Mouse (Mus musculus): ENCODE measurements at regions not wholly inside any gene's neighbourhood (a gene's known extent, or its start where the extent isn't known, plus 50 kb on each side); places are given as distances from the start of the nearest gene placed in this dataset.
A peak's percentile ranks its signal among the peaks of the same experiment; 100 is the strongest.

DNA sequence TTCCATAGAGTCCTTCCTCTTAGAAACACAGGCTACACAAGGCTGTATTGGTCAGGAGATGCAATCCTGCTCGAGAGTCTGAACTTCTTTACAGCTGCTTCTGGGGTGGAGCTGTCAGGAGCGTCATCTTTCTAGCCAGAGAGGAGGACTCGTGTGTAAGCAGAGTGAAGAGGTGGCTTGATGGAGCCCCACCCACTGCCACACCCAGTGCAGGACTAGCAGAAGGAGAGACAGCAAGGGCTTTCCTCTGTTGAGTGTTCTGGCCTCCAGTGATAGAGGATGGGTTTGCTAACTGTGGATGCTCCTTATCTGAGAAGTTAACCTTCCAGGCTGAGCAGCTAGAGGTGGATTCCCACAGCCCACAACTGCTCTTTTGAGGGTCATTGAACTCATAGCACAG, 279.4 kb downstream of the Tbc1d1 start:
- peak; percentile 79 for DNase-seq (ENCODE audit: low spot score)
- 50% methylated on average over 3 of the region's 3 CpGs for WGBS
- H3K36me3 ChIP-seq = no peaks in the 10 kb centered on the region
- no peaks in the 10 kb centered on the region for H3K27me3 ChIP-seq (ENCODE audit: insufficient read depth, poor library complexity, severe bottlenecking)
- no peaks in the 10 kb centered on the region for H3K9me3 ChIP-seq
- H3K27ac ChIP-seq = no peak overlapping the region
- no peaks in the 10 kb centered on the region for H3K4me1 ChIP-seq
- H3K4me3 ChIP-seq = no peak overlapping the region

DNA sequence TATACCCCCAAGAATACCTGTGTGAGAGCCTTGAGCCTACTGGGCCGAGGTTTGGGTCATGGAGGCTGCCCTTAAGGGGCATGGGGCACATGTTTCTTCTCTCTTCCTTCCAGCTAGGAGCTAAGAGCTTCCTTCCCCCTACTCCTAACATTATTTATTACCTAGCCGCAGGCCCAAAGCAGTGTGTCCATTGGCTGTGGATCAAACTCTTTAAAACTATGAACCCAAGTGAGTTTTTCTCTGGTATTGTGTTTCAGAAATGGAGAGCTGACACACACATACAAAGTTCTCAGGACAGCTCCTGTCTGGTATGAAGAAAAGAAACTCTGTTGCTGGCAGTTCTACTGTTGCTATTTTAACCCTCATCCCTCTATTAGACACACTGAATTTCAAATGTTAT, 279.9 kb downstream of the Tbc1d1 start:
- Histone ChIP-seq H3K4me1 (no peaks in the 10 kb centered on the region), H3K27me3 (ENCODE audit: insufficient read depth, poor library complexity, severe bottlenecking) (no peaks in the 10 kb centered on the region), H3K27ac (no peak overlapping the region), H3K36me3 (no peaks in the 10 kb centered on the region), H3K9me3 (no peaks in the 10 kb centered on the region), H3K4me3 (no peak overlapping the region)
- no peak for DNase-seq (ENCODE audit: low spot score)
- 75% methylated on average over 2 of the region's 2 CpGs for WGBS

DNA sequence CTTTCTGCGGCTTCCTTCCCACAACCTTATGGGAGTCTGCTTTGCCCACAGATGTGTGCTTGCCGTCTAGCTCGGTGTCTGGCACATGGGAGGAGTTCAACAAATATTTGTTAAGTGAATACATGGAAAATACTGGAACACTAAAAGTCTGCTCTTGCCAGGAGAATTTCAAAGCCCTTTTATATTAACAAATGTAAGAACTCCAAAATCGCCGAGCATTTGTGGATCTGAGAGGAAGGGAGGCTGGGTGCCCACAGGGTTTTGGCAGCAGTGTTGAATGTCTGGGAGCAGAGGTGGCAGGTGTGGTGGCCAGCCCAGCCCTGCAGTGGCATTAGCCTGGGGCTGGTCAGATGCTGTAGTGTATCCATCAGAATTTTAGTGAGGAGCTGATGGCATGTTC, 281.6 kb downstream of the Tbc1d1 start:
- WGBS = 77% methylated on average over 5 of the region's 5 CpGs
- DNase-seq (ENCODE audit: low spot score) = no peak

DNA sequence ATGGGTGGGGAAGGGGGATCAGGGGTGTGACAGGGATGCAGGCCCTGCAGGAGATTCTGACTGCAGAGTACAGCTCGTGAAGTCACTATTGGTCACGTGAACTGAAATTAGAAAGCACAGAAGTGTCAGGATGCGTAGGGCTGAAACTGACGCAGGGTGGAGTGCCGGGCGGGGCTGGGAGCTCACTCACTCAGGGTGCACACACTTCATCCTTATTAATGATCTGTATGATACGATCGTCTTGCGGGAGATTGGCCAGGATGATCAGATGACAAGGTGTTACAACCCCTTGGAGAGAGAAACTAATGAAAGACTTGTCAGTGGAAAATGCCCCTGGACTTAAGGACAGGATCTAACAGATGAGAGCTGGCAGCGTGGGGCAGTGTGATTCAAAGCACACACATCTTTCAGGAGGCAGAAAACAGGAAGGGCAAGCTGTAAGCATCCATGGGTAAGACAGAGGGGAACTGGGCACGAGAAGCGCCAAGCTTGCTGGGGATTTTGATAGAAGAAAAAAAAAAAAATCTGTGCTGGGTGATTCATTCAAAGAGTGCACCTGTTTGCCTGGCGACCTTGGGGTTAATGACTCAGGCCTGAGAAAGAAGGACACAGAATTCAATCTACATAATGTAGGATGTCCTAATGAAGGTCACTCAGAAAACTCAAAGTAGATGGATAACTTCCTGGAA, 282.5 kb downstream of the Tbc1d1 start:
- Histone ChIP-seq H3K4me3 (no peak overlapping the region), H3K4me1 (no peaks in the 10 kb centered on the region), H3K27me3 (ENCODE audit: insufficient read depth, poor library complexity, severe bottlenecking) (no peaks in the 10 kb centered on the region), H3K36me3 (no peaks in the 10 kb centered on the region), H3K9me3 (no peaks in the 10 kb centered on the region), H3K27ac (no peak overlapping the region)
- DNase-seq (ENCODE audit: low spot score) = no peak
- 81% methylated on average over 13 of the region's 13 CpGs for WGBS

More for the DNA sequence above, 281.6 kb downstream of the Tbc1d1 start:
- Histone ChIP-seq H3K4me3 (no peak overlapping the region), H3K36me3 (no peaks in the 10 kb centered on the region), H3K27ac (no peak overlapping the region), H3K9me3 (no peaks in the 10 kb centered on the region), H3K4me1 (no peaks in the 10 kb centered on the region), H3K27me3 (ENCODE audit: insufficient read depth, poor library complexity, severe bottlenecking) (no peaks in the 10 kb centered on the region)

DNA sequence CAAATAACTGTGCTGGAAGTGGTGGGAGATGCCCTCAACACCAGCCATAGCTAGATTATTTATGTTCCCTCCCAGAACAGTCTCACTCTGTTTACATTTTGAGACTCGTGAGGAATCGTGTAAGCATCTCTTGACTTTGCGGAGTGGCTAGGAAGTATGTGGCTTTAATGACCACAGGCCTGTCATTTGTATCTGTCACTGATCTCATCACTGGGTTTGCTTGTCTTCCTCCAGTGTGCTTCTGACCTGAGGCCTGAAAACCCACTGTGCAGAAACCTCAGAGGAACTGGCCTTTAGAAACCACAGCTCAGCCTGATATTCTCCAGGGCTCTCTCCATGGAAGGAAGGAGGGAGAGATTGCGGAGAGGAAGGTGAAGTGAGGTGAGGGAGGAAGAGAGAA, 291.7 kb downstream of the Tbc1d1 start:
- Histone ChIP-seq H3K4me1 (no peaks in the 10 kb centered on the region), H3K27ac (no peak overlapping the region), H3K4me3 (no peak overlapping the region), H3K9me3 (no peaks in the 10 kb centered on the region), H3K27me3 (ENCODE audit: insufficient read depth, poor library complexity, severe bottlenecking) (no peaks in the 10 kb centered on the region), H3K36me3 (no peaks in the 10 kb centered on the region)
- no peak for DNase-seq (ENCODE audit: low spot score)
- WGBS = 45% methylated on average over 4 of the region's 4 CpGs

DNA sequence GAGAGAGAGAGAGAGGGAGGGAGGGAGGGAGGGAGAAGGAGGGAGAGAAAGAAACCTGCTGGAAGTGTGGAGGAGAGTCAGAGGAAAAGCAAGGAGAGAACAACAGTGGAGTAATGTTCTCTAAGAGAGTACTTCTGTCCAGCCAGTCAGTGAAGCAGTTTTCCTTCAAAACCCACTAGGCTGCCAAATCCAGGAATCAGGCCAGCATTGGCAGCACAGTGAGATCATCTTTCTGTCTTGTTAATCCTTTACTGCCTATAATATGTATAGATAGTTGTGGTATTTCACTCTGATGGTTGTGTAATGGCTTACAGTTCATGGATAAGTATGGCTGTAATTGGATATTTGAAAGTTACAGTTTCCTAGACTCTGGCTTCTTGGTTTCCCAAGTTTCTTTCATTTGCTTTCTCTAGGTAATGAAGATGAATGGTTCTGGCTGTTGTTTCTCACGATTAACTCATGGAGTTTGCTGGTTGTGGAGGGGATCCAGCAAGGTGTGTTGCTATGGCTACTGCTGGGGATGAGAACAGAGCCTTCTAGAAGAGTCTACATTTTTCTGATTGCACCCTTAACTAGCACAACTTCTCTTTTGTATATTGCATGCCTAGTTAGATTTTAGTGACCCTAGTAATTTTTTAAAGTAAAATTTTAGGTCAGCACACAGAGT, 296.7 kb downstream of the Tbc1d1 start:
- Histone ChIP-seq H3K4me3 (no peak overlapping the region), H3K27me3 (ENCODE audit: insufficient read depth, poor library complexity, severe bottlenecking) (no peaks in the 10 kb centered on the region), H3K9me3 (no peaks in the 10 kb centered on the region), H3K4me1 (no peaks in the 10 kb centered on the region), H3K27ac (no peak overlapping the region), H3K36me3 (no peaks in the 10 kb centered on the region)
- 37% methylated on average over 1 of the region's 1 CpGs for WGBS
- DNase-seq (ENCODE audit: low spot score) = no peak

DNA sequence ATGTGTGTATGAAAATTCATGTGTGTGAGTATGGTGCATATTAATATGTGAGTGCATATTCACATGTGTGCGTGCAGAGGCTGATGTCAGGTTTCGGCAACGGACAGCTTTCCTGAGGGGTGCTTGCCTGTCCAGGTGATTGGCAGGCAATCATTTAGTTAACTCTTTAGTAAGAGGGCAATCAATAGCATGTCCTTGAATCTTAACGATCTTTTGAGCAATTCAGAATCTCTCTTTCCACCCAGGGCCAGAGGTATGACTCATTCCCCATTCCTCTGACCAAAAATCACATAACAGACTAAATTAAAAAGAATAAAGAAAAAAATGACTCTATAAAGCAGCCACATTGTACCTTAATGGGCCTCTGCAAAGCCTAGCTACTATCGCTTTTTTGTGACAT, 303.7 kb downstream of the Tbc1d1 start:
- no peaks in the 10 kb centered on the region for H3K9me3 ChIP-seq
- no peak overlapping the region for H3K4me3 ChIP-seq
- no peak for DNase-seq (ENCODE audit: low spot score)
- H3K27ac ChIP-seq = no peak overlapping the region
- H3K27me3 ChIP-seq (ENCODE audit: insufficient read depth, poor library complexity, severe bottlenecking) = no peaks in the 10 kb centered on the region
- H3K36me3 ChIP-seq = no peaks in the 10 kb centered on the region
- H3K4me1 ChIP-seq = peaks cover 4% of the 10 kb centered on the region; the same call in 1 of the 2 replicates
- 83% methylated on average over 5 of the region's 5 CpGs for WGBS

DNA sequence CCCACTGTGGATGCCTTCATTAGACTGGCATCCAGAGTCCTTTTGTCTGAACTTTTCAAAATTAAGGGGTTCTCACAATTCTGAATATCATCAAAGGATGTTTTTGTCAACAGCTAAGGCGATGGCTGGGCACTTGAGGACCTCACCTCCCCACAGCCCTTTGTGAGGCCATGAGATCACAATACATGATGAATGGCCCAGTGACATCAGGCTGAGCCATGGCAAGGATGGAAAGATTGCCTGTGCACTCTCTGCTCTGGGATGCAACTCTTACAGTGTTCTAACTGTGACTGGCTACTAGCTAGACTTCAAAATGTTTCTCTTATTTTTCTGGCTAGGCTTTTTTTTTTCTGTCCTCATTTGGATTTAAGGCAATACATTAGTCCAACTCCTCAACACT, 304.8 kb downstream of the Tbc1d1 start:
- Histone ChIP-seq H3K36me3 (no peaks in the 10 kb centered on the region), H3K4me3 (no peak overlapping the region), H3K27ac (no peak overlapping the region), H3K27me3 (ENCODE audit: insufficient read depth, poor library complexity, severe bottlenecking) (no peaks in the 10 kb centered on the region), H3K4me1 (peaks cover 4% of the 10 kb centered on the region; the same call in 1 of the 2 replicates), H3K9me3 (no peaks in the 10 kb centered on the region)
- 71% methylated on average over 1 of the region's 1 CpGs for WGBS
- no peak for DNase-seq (ENCODE audit: low spot score)

DNA sequence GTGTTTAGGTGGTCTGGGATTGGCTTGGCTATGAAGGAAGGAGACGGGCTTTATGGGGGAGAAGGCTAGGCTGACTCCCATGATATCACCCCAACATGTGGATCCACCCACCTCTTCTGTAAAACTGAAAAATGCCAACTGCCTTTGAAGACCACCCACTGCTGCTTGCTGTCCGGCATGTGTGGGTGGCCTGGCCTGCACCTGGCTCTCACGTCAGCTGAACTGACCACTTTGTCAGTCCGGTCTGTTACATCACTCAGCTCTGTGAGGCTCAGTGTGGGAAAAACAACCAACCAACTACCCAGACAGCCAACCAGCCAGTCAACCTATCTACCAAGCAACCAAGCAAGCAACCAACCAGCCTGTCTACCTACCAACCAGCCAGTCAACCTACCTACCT, 305.5 kb downstream of the Tbc1d1 start:
- Histone ChIP-seq H3K9me3 (no peaks in the 10 kb centered on the region), H3K4me1 (peaks cover 4% of the 10 kb centered on the region; the same call in 1 of the 2 replicates), H3K27ac (no peak overlapping the region), H3K36me3 (no peaks in the 10 kb centered on the region), H3K27me3 (ENCODE audit: insufficient read depth, poor library complexity, severe bottlenecking) (no peaks in the 10 kb centered on the region), H3K4me3 (no peak overlapping the region)
- whole genome bisulfite sequencing = 73% methylated on average over 4 of the region's 4 CpGs
- no peak for DNase-seq (ENCODE audit: low spot score)

DNA sequence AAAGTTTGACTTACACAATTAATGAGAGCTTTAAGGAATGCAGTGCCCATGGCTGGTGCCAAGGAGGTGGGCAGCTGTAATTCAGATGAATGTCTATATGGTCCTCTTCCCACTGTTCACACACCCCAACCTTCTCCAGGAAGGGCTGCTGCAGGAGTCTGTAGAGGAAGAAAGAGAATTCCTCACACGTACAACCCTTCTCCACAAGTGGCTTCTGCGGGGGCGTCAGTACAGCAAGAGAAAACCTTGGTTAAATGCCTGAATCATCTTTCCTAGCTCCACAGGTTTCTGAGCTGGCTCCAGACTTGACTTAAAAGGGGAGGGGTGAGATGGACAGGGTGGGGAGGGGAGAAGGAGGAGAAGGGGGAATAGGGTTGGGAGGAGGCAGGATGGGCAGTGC, 306.3 kb downstream of the Tbc1d1 start:
- no peak overlapping the region for H3K27ac ChIP-seq
- H3K27me3 ChIP-seq (ENCODE audit: insufficient read depth, poor library complexity, severe bottlenecking) = no peaks in the 10 kb centered on the region
- no peaks in the 10 kb centered on the region for H3K36me3 ChIP-seq
- H3K4me3 ChIP-seq = no peak overlapping the region
- no peaks in the 10 kb centered on the region for H3K9me3 ChIP-seq
- WGBS = 72% methylated on average over 3 of the region's 3 CpGs
- peaks cover 4% of the 10 kb centered on the region; the same call in 1 of the 2 replicates for H3K4me1 ChIP-seq
- DNase-seq (ENCODE audit: low spot score) = no peak

DNA sequence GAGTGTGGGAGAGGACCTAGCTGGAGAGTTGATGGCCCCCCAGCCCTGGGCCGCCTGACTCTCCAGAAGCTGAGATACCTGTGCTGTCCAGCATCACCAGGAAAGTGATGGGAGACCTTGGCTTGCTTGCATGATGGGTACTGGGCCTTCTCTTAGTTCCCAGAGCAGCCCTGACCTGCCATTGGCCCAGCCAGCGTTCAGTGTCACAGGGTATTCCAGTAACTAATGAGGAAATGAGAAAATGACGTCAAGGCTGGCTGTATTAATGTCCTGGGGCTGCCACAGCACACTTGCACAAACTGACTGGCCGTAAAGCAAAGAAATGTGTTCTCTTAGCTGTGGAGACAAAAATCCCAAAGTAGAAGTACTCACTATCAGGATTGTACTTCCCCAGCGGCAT, 307.5 kb downstream of the Tbc1d1 start:
- Histone ChIP-seq H3K4me1 (peaks cover 4% of the 10 kb centered on the region; the same call in 1 of the 2 replicates), H3K27me3 (ENCODE audit: insufficient read depth, poor library complexity, severe bottlenecking) (no peaks in the 10 kb centered on the region), H3K36me3 (no peaks in the 10 kb centered on the region), H3K27ac (no peak overlapping the region), H3K9me3 (no peaks in the 10 kb centered on the region), H3K4me3 (no peak overlapping the region)
- DNase-seq (ENCODE audit: low spot score) = no peak
- 71% methylated on average over 5 of the region's 5 CpGs for WGBS

DNA sequence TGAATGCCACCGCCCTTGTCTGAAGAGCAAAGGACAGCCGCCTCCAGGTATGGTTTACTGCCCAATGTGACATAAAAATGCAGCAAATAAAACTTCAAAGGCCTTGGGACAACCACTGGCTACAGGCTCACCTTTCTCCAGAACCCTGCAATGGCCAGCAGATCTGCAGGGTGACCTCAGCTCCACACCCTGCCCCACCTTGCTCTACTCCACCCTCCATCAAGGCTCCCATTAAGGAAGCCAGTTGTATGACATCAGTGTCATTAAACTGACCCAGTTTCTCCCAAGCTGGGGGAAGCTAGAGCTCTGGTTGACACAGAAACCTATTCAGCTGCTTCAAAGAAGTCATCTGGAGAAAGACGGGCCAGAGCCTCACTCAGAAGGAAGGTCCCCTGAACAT, 310.2 kb downstream of the Tbc1d1 start:
- Histone ChIP-seq H3K27me3 (ENCODE audit: insufficient read depth, poor library complexity, severe bottlenecking) (no peaks in the 10 kb centered on the region), H3K4me1 (peaks cover 4% of the 10 kb centered on the region; the same call in 1 of the 2 replicates), H3K27ac (no peak overlapping the region), H3K9me3 (no peaks in the 10 kb centered on the region), H3K4me3 (no peak overlapping the region), H3K36me3 (no peaks in the 10 kb centered on the region)
- peak; percentile 33 for DNase-seq (ENCODE audit: low spot score)
- 79% methylated on average over 3 of the region's 3 CpGs for WGBS

DNA sequence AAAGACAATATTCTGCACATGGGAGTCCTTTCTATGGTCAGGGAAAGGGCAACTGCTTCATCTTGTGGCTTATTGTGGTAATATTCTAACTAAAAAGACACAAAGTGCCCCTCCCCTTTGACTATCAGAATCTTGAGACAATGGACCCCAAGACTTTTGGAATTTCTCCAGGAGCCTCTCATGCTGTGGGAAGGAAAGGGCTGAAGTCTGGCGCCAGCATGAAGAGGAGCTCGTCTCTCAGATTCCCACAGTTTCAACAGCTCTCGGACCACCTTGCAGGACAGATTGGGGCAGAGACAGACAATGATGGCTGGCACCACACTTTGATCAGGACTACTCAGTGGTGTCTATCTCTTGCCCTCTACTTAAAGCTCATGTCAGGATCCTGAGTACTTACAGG, 311.8 kb downstream of the Tbc1d1 start:
- Histone ChIP-seq H3K4me3 (no peak overlapping the region), H3K9me3 (no peaks in the 10 kb centered on the region), H3K27me3 (ENCODE audit: insufficient read depth, poor library complexity, severe bottlenecking) (no peaks in the 10 kb centered on the region), H3K4me1 (peaks cover 7% of the 10 kb centered on the region), H3K36me3 (no peaks in the 10 kb centered on the region), H3K27ac (no peak overlapping the region)
- DNase-seq (ENCODE audit: low spot score) = no peak
- WGBS = 75% methylated on average over 3 of the region's 3 CpGs
